Mouse (Mus musculus) neural tube, embryonic 13.5 days (tissue): Measurements from ENCODE around the gene Smyd3. TPM values are rescaled to one million over a fixed set of nuclear protein-coding genes. Genes with fewer than 3 reads are reported as not detected.

Experiments
- ATAC-seq: fragments of 200-750 bp; cut with Nextera tagmentation; 2 replicates; pipeline ENCODE4 v1.8.0; 2017; ENCODE audit warnings: low read depth, mild to moderate bottlenecking, moderate TSS enrichment, moderate library complexity
- H3K27ac ChIP-seq: fragments of 300-500 bp; sonication (generic); replicated peaks from 2 replicates; pipeline ENCODE4 v1.5.1; 2015; ENCODE audit warnings: moderate library complexity, mild to moderate bottlenecking, inconsistent platforms
- H3K27me3 ChIP-seq: fragments of 300-500 bp; sonication (generic); 2 replicates; pipeline ENCODE4 v1.6.1; 2015; ENCODE audit warnings: mild to moderate bottlenecking, inconsistent platforms
- H3K36me3 ChIP-seq: fragments of 300-500 bp; sonication (generic); 2 replicates; pipeline ENCODE4 v1.6.1; 2015; ENCODE audit warnings: mild to moderate bottlenecking, inconsistent platforms
- H3K4me1 ChIP-seq: fragments of 300-500 bp; sonication (generic); replicated peaks from 2 replicates; pipeline ENCODE4 v1.6.1; 2015; ENCODE audit warnings: inconsistent platforms
- H3K4me2 ChIP-seq: fragments of 300-500 bp; sonication (generic); 2 replicates; pipeline ENCODE4 v1.6.1; 2015; ENCODE audit warnings: inconsistent platforms, mild to moderate bottlenecking, moderate library complexity
- H3K4me3 ChIP-seq: fragments of 300-500 bp; sonication (generic); 2 replicates; pipeline ENCODE4 v1.5.1; 2015; ENCODE audit warnings: mild to moderate bottlenecking, inconsistent platforms
- H3K9ac ChIP-seq: fragments of 300-500 bp; sonication (generic); 2 replicates; pipeline ENCODE4 v1.6.1; 2015; ENCODE audit warnings: moderate library complexity, mild to moderate bottlenecking, inconsistent platforms
- H3K9me3 ChIP-seq: fragments of 300-500 bp; sonication (generic); 2 replicates; pipeline ENCODE4 v1.6.1; 2016; ENCODE audit warnings: inconsistent platforms
- WGBS: fragments of 180-500 bp; shearing (Covaris S2); methylation state at CpG from one replicate; pipeline ENCODE4 v1.1.7; 2015; 5-methylcytosine and 5-hydroxymethylcytosine counted together
- polyA plus RNA-seq: library from polyadenylated mRNA; unstranded; fragments of >200 nt; fragmentation: Nextera tagmentation; extraction: Ambion mirVana; gene quantifications from 2 replicates; pipeline ENCODE4 v1.2.1, GENCODE M21; 2015

The Smyd3 gene
- polyA plus RNA-seq, 1 experiment from 2014 or later, result 19.7 TPM

- Histone ChIP-seq H3K4me2 (no peak overlapping the region), H3K4me3 (no peak overlapping the region), H3K9me3 (no peaks in the 10 kb centered on the region), H3K27me3 (no peaks in the 10 kb centered on the region), H3K27ac (no peak overlapping the region), H3K36me3 (no peaks in the 10 kb centered on the region), H3K4me1 (peaks cover 4% of the 10 kb centered on the region; the same call in 1 of the 2 replicates), H3K9ac (no peak overlapping the region)
- ATAC-seq, result no peak
- WGBS, result 86% methylated on average over 13 of the region's 13 CpGs
These were observed 7.1 kb downstream of the Smyd3 start for GRCm38 (mm10) chr1:179510546-179511340.

- whole genome bisulfite sequencing, result 63% methylated on average over 9 of the region's 9 CpGs
- Histone ChIP-seq H3K9ac (no peak overlapping the region), H3K27ac (no peak overlapping the region), H3K27me3 (no peaks in the 10 kb centered on the region), H3K4me2 (no peak overlapping the region), H3K36me3 (no peaks in the 10 kb centered on the region), H3K9me3 (no peaks in the 10 kb centered on the region), H3K4me1 (no peaks in the 10 kb centered on the region), H3K4me3 (no peak overlapping the region)
- ATAC-seq, result no peak
These were observed 11.1 kb downstream of the Smyd3 start for GRCm38 (mm10) chr1:179506530-179507315.

GRCm38 (mm10) chr1:179502565-179502964 is 15.3 kb downstream of the Smyd3 start:
- H3K9me3 ChIP-seq, result no peaks in the 10 kb centered on the region
- WGBS, result 20% methylated on average over 3 of the region's 3 CpGs
- no peak overlapping the region for H3K4me2 ChIP-seq
- H3K36me3 ChIP-seq, result no peaks in the 10 kb centered on the region
- H3K27me3 ChIP-seq, result no peaks in the 10 kb centered on the region
- no peak overlapping the region for H3K27ac ChIP-seq
- no peak overlapping the region for H3K4me3 ChIP-seq
- H3K9ac ChIP-seq, result no peak overlapping the region
- H3K4me1 ChIP-seq, result no peaks in the 10 kb centered on the region
- ATAC-seq, result no peak

GRCm38 (mm10) chr1:179499257-179499656 is 18.6 kb downstream of the Smyd3 start:
- Histone ChIP-seq H3K27ac (no peak overlapping the region), H3K9me3 (no peaks in the 10 kb centered on the region), H3K9ac (no peak overlapping the region), H3K36me3 (no peaks in the 10 kb centered on the region), H3K27me3 (no peaks in the 10 kb centered on the region), H3K4me2 (no peak overlapping the region), H3K4me3 (no peak overlapping the region), H3K4me1 (no peaks in the 10 kb centered on the region)
- ATAC-seq, result no peak
- 79% methylated on average over 3 of the region's 3 CpGs for WGBS

- Histone ChIP-seq H3K27ac (no peak overlapping the region), H3K9ac (no peak overlapping the region), H3K4me1 (peaks cover 13% of the 10 kb centered on the region), H3K4me2 (no peak overlapping the region), H3K27me3 (no peaks in the 10 kb centered on the region), H3K36me3 (no peaks in the 10 kb centered on the region), H3K4me3 (no peak overlapping the region), H3K9me3 (peaks cover 4% of the 10 kb centered on the region; the same call in 1 of the 2 replicates)
- 85% methylated on average over 5 of the region's 5 CpGs for whole genome bisulfite sequencing
- no peak for ATAC-seq
These were observed 24.9 kb downstream of the Smyd3 start for GRCm38 (mm10) chr1:179492908-179493307.

GRCm38 (mm10) chr1:179488520-179488919 is 29.3 kb downstream of the Smyd3 start:
- no peak for ATAC-seq
- peaks cover 4% of the 10 kb centered on the region; the same call in 1 of the 2 replicates for H3K9me3 ChIP-seq
- peaks cover 34% of the 10 kb centered on the region for H3K4me1 ChIP-seq
- peak overlapping the region; percentile 47 for H3K27ac ChIP-seq
- 86% methylated on average over 5 of the region's 5 CpGs for WGBS
- H3K27me3 ChIP-seq, result no peaks in the 10 kb centered on the region
- no peaks in the 10 kb centered on the region for H3K36me3 ChIP-seq
- no peak overlapping the region for H3K9ac ChIP-seq
- no peak overlapping the region for H3K4me3 ChIP-seq
- no peak overlapping the region for H3K4me2 ChIP-seq

GRCm38 (mm10) chr1:179487990-179488389 is 29.9 kb downstream of the Smyd3 start:
- 32% methylated on average over 5 of the region's 5 CpGs for WGBS
- Histone ChIP-seq H3K9me3 (peaks cover 4% of the 10 kb centered on the region; the same call in 1 of the 2 replicates), H3K4me3 (no peak overlapping the region), H3K4me2 (no peak overlapping the region), H3K36me3 (no peaks in the 10 kb centered on the region), H3K4me1 (peaks cover 34% of the 10 kb centered on the region), H3K27ac (peak overlapping the region; percentile 47), H3K9ac (no peak overlapping the region), H3K27me3 (no peaks in the 10 kb centered on the region)
- no peak; the same call in 1 of the 2 replicates for ATAC-seq

- Histone ChIP-seq H3K36me3 (no peaks in the 10 kb centered on the region), H3K4me1 (peaks cover 34% of the 10 kb centered on the region), H3K27me3 (no peaks in the 10 kb centered on the region), H3K4me3 (no peak overlapping the region), H3K9me3 (peaks cover 4% of the 10 kb centered on the region; the same call in 1 of the 2 replicates), H3K9ac (no peak overlapping the region), H3K4me2 (no peak overlapping the region), H3K27ac (no peak overlapping the region)
- 79% methylated on average over 2 of the region's 2 CpGs for WGBS
- ATAC-seq, result no peak
These were observed 30.6 kb downstream of the Smyd3 start for GRCm38 (mm10) chr1:179487238-179487637.

- Histone ChIP-seq H3K4me3 (no peak overlapping the region), H3K27ac (no peak overlapping the region), H3K9ac (no peak overlapping the region), H3K4me2 (no peak overlapping the region), H3K36me3 (no peaks in the 10 kb centered on the region), H3K27me3 (no peaks in the 10 kb centered on the region), H3K9me3 (peaks cover 4% of the 10 kb centered on the region; the same call in 1 of the 2 replicates), H3K4me1 (peaks cover 37% of the 10 kb centered on the region)
- WGBS, result 24% methylated on average over 3 of the region's 3 CpGs
- ATAC-seq, result no peak
These were observed 31.9 kb downstream of the Smyd3 start for GRCm38 (mm10) chr1:179485784-179486540.

GRCm38 (mm10) chr1:179480862-179481261 is 37.0 kb downstream of the Smyd3 start:
- H3K27ac ChIP-seq, result peak overlapping the region; percentile 47; the same call in 1 of the 2 replicates
- no peak overlapping the region for H3K4me2 ChIP-seq
- no peaks in the 10 kb centered on the region for H3K36me3 ChIP-seq
- H3K9ac ChIP-seq, result no peak overlapping the region
- H3K9me3 ChIP-seq, result no peaks in the 10 kb centered on the region
- WGBS, result 22% methylated on average over 4 of the region's 4 CpGs
- H3K27me3 ChIP-seq, result peaks cover 18% of the 10 kb centered on the region; the same call in 1 of the 2 replicates
- H3K4me3 ChIP-seq, result no peak overlapping the region
- ATAC-seq, result peak; percentile 64
- H3K4me1 ChIP-seq, result peaks cover 24% of the 10 kb centered on the region

GRCm38 (mm10) chr1:179477157-179477902 is 40.5 kb downstream of the Smyd3 start:
- Histone ChIP-seq H3K4me1 (peaks cover 20% of the 10 kb centered on the region), H3K36me3 (peaks cover 3% of the 10 kb centered on the region; the same call in 1 of the 2 replicates), H3K4me3 (no peak overlapping the region), H3K9ac (no peak overlapping the region), H3K9me3 (peaks cover 10% of the 10 kb centered on the region; the same call in 1 of the 2 replicates), H3K27me3 (peaks cover 18% of the 10 kb centered on the region; the same call in 1 of the 2 replicates), H3K4me2 (no peak overlapping the region), H3K27ac (no peak overlapping the region)
- peak; percentile 80; the same call in 1 of the 2 replicates for ATAC-seq
- 69% methylated on average over 5 of the region's 5 CpGs for WGBS
